Mouse (Mus musculus) adrenal gland, postnatal 36 days (tissue): ENCODE data around the gene Anapc1. TPM values are rescaled to one million over a fixed set of nuclear protein-coding genes. Genes with fewer than 3 reads are reported as not detected.

Source experiments
- DNase-seq, 2 experiments: peaks; one replicate each; pipeline ENCODE4 v3.0.0; 2021; ENCODE audit warnings: mixed read lengths in 1 of 2
- long read RNA-seq, 2 experiments: library from polyadenylated mRNA; stranded (forward); transcript quantifications; one replicate each; pipeline ENCODE4 v2.0.0; 2021; ENCODE audit warnings: borderline sequencing depth in 2 of 2
- total RNA-seq, 2 experiments: library from RNA; stranded (reverse); gene quantifications; 2 replicates each; pipeline ENCODE4 v1.2.3; 2021

Gene Anapc1
- total RNA-seq: 10 to 100 TPM; 69.7 to 75.5 TPM
- long read RNA-seq, experiment 1, partial matches to known transcripts: 4 of 8 reads
- long read RNA-seq, experiment 1, other reads (novel, unspliced or antisense): 3 of 8 reads
- long read RNA-seq, experiment 2, partial matches to known transcripts: 0 of 1 reads
- long read RNA-seq, experiment 2, other reads (novel, unspliced or antisense): 1 of 1 reads

- peak; percentile 94 for DNase-seq
Observed at GRCm38 (mm10) chr2:128686921-128687557, at the start of gene Anapc1. Anapc1 (minus strand) TSS chr2:128687391.

- DNase-seq: no peak
Observed at GRCm38 (mm10) chr2:128735089-128735488, 47.9 kb upstream of the Anapc1 start.

- DNase-seq: no peak
Observed at GRCm38 (mm10) chr2:128731951-128732350, 44.8 kb upstream of the Anapc1 start.

GRCm38 (mm10) chr2:128731514-128731913, 44.3 kb upstream of the Anapc1 start:
- no peak for DNase-seq

DNA sequence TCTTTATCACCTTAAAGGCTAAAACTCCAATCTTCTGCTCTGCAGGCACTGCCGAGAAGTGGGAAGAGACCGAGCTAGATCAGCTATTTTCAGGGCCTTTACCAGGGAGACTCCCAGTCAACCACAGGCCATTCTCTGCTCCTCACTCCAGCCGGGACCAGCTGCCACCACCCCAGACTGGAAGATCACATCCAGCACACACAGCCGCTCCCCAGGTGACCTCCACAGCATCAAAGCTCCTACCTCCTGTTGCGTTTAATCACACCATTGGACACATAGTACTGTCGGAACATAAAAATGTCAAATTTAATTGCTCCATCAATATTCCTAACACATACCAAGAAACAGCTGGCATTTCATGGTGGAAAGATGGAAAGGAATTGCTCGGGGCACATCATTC, 42.0 kb upstream of the Anapc1 start:
- no peak for DNase-seq

DNA sequence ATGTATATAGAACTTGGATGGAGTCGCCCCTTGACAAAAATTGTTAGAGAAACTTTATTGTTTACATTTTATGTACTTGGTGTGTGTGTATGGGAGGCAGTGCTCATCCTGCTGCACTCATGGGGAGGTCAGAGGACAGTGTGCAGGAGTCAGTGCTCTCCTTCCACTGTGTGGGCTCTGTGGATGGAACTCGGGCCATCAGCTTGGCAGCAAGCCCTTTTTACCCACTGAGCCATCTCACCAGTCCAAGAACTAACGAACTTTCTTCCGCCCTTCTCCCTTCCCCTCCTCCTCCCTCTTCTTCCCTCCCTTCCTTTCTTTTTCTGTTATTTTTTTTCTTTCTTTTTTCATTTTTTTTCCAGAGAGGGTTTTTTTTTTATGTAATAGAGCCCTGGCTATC, 40.9 kb upstream of the Anapc1 start:
- DNase-seq: no peak

GRCm38 (mm10) chr2:128727552-128727951, 40.4 kb upstream of the Anapc1 start:
- DNase-seq: no peak

DNA sequence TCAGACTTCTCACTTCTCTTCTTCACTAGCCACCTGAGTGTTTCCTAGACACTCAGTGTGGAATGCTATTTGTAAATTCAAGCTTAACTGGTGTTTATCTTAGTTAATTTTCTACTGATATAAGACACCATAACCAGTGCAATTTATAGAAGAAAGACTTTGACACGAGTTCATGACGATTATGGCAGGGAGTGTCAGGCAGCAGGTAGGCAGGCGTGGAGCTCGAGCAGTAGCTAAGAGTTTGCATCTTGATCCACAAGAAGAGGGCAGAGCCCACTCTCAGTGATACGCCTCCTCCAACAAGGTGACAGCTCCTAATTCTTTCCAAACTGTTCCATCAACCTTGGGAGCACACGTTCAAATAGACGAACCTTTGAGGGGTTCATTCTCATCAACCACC, 39.4 kb upstream of the Anapc1 start:
- DNase-seq: no peak

DNA sequence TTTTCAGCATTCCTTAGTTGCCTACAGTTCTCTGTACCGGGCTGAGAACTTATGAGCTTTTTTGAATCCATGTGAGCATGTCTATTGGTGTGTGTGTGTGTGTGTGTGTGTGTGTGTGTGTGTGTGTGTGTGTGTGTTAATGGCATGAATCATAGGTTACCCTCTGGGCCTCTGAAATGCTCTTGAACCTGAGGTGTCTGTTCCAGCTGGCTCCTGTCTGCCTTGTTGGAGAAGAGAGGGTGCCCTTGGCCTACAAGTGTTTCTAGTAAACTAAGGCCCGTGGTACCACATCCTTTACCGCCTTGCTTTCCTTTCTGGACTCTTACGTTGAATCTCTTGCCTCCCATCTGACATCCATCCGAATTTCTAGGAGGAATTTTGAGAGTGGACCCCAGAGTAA, 38.9 kb upstream of the Anapc1 start:
- no peak for DNase-seq

GRCm38 (mm10) chr2:128722106-128722710, 35.0 kb upstream of the Anapc1 start:
- DNase-seq: no peak

DNA sequence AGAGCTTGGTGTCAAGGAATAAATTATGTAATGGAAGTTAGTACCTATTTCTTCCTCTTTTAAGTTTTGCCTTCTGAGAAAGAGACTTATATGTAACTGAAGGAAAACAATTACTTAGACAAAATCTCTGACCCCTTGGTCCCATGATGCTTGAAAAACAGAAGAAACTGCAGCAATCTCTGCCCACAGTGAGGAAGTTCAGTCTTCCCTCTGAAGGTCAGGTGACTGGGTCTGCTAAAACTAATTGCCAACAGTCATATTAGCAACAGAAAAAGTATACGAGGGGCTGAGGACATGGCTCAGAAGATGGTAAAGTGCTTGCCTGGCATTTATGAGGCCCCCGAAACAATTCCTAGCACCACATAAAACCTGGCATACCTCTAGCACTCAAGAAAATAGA, 32.2 kb upstream of the Anapc1 start:
- no peak for DNase-seq

DNA sequence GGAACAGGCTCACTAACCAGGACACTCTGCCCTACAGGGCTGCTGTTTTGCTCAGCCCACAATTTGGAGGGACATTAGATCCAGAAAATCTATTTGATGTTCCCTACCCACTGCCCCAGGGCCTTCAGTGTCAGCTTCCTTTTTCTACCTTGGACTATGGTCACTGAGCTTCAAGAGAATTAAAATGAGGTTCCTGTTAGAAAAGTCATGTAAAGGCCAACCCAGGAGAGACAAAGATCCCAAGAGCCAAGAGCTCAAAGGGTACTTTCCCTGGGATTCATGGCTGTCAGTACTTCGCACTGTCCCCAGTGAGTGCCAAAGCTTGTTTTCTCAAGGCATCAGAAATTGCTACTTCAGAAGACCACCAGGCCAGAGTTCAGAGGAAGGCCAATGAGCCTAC, 28.8 kb upstream of the Anapc1 start:
- DNase-seq: no peak

DNA sequence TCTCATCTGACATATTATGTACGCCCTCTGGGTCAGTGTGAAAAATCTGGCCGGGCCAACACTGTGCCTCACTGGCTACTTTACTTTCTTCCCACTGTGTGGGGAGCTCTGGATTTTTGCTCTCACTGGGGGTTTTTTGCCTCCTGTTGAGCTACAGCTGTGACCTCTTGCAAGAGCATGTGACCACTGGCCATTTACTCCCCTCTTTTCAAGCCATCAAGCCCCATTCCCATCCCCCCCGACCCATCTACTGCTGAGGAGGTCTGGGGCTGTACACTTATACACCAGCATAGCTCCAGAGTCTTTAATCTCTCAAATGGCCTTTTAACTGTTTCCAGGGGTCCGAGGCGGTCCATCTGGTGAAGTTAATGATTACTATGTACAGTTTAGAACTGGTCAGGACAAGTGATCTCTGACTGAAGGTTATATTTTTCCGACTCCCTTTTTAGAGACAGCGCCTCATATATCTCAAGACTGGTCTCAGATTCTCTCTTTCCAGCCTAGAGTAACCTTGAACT, 27.6 kb upstream of the Anapc1 start:
- DNase-seq: no peak

- DNase-seq: peak in 1 of 2 experiments; percentile 44
Observed at GRCm38 (mm10) chr2:128713548-128714003, 26.4 kb upstream of the Anapc1 start.

DNA sequence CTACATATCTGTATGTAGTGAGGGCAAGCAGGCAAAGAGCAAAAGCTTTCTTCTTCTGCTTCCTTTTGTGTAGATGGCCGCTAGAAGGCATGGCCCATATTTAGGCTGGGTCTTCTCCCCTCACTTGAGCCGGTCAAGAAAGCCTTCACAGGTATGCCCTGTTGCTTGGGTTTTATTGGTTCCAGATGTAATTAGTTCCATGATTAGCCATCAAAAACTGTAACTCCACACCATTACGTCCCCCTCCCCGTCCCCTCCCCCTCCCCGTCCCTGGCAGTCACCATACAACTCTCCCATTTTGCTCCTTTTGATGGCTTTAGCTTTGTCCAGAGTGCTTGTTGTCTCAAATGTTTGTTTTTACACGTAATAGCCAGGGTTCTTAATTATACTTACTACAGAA, 25.7 kb upstream of the Anapc1 start:
- DNase-seq: no peak

DNA sequence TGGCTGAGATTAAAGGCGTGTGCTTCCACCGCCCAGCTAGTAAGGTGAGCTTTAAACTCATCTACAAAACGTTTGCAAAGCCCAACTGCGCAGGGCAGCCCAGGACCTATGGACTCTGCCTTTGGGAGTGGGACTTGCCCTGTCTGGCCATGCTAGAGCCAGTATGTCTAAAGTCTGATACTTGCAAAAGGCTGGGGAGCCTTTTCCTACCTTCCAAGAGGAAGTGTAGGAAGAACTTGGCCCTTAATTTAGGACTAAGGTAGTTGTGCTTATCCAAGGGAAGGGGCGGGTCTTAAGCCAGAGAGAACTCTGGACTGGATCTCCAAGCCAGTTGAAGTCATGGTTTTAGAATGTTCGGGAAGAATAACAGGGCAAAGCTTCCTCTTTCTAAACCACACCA, 23.4 kb upstream of the Anapc1 start:
- no peak for DNase-seq

- DNase-seq: no peak
Observed at GRCm38 (mm10) chr2:128709264-128709663, 22.1 kb upstream of the Anapc1 start.

DNA sequence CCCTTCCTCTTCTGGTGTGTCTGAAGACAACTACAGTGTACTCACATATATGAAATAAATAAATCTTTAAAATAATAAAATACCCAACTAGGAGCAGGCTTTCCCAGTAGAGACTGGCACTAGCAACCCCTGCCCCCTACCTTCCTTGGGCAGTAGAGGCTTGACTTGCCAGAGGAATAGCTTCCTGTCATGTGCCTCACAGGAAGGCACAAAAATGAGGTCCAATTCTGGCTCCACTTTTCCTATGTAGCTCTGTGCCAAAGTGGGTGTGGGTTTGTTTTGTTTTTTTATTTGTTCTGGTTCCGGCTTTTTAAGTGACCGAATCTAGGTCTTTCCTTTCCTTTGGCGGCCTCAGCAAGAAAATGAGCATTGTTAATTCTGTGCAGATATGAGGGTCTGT, 17.3 kb upstream of the Anapc1 start:
- DNase-seq: peak in 1 of 2 experiments; percentile 34

- DNase-seq: peak; percentile 40 to 58
Observed at GRCm38 (mm10) chr2:128699201-128699885, 12.2 kb upstream of the Anapc1 start.

DNA sequence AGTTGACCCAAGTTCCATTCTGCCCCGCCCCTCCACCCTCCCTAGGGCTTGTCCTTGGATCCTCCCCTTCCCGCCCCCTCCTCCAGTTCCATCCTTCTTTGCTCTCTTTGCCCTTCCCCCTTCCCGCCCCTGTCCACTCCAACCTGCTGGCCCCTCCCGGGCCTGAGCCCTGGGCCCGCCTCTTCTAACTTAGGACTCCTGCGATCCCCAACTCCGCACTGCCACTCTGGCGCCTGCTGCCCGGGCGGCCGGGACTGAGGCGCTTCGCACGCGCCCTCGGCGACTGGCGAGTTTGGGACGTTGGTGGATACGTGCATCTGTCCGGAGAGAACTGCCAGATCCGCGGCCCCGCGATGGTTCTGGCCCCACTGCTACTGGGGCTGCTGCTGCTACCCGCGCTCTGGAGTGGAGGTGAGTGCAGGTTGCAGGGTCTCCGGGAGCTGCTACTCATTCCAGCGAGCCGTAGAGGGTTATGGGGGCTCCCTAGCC, 11.5 kb upstream of the Anapc1 start, which contains the start of gene Mertk:
Mertk (plus strand) TSS at position 264 of the 489 bp plus-strand sequence.
- DNase-seq: peak; percentile 87 to 92

DNA sequence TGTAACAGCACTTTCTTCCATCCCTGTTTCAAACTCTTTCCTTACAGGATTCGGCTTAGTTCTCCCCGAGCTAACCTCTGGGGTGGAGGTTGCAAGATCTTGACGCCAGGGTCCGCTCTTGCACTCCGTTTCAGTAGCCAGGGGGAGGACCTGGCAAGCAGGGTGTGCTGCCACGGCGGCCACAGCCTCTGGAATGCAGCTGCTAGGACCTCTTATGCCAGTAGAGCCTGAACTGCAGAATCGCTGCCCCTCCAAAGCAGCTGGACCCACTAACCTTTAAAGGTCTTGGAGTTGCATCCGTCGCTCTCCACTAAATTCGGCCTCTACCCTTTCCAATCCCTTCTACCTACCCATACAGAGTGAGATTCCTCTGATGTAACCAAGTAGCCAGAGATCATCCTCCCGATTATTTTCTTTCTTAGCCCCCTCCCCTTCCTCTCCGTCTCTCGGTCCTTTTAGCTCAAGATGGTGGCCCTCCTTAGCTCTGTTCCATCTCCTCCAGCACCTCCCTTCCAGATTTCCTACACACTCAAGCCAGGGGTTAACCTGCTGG, 11.0 kb upstream of the Anapc1 start:
- peak; percentile 90 for DNase-seq

DNA sequence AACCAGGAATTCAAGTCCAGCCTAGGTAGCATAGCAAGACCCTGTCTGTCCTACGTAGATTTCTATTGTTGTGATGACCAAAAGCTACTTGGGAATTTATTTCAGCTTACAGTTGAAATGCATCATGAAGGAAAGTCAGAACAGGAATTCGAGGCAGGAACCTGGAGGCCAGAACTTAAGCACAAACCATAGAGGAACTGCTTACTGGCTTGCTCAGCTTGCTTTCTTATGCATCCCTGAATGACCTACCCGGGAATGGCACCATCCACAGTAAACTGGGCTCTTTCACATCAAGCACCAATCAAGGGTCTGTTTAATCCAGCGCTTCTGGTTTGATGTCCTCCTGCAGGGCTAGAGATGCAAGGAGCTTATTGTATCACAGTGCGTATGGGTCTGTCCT, 10.4 kb upstream of the Anapc1 start:
- no peak for DNase-seq
